Mouse (Mus musculus): ENCODE measurements at regions not wholly inside any gene's neighbourhood (a gene's known extent, or its start where the extent isn't known, plus 50 kb on each side); places are given as distances from the start of the nearest gene placed in this dataset.

- TF ChIP-seq CTCF (conservative IDR thresholded peaks at IDR 0.05; ENCODE audit: insufficient read depth, insufficient read length, low read depth, low read length) (no peak), POLR2A (IDR thresholded peaks at IDR 0.05; ENCODE audit: low read depth, low read length) (no peak)
Measured at GRCm38 (mm10) chr3:34525730-34526129, 124.5 kb upstream of the Sox2 start.
